Mouse (Mus musculus): ENCODE measurements at regions not wholly inside any gene's neighbourhood (a gene's known extent, or its start where the extent isn't known, plus 50 kb on each side); places are given as distances from the start of the nearest gene placed in this dataset.

DNA sequence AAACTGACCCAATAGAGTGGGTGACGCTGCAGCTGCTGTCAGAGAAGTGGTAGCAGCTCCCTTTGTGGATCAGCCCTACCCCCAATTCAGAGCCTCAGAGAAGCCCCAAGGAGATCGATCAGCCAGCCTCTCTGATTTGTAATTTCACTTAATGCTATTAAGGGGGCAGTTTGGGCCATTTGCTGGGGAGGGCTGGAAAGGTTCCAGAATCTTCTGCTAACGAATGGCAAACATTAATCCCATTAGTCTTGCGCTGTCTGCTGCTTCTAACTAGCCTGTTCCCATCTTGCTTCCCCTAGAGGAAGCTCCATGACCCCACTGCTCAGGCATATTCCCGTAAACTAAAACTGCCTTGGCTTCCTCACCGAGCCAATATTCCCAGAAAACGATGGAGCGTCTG, 59.9 kb upstream of the Lrrn2 start:
- no peak for DNase-seq (ENCODE audit: low spot score)

DNA sequence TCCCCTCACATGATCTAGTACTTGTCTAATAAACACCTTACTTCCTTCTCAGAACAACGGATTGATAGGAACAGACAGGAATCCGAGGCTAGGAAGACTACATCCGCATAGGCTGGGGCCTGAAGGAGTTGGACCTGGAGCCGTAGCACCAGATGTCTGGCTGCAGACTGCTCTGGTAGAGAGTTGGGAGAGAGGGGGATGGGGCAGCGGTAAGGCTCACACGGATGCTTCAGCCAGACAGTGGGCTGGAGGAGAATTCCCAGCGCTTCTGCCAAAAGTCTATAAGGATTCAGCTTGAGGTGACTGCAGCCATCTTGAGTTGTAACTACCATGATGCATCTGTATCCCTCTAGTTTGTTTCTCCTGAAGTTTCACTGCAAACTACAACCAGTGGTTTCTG, 61.8 kb upstream of the Lrrn2 start:
- no peak for DNase-seq (ENCODE audit: low spot score)

DNA sequence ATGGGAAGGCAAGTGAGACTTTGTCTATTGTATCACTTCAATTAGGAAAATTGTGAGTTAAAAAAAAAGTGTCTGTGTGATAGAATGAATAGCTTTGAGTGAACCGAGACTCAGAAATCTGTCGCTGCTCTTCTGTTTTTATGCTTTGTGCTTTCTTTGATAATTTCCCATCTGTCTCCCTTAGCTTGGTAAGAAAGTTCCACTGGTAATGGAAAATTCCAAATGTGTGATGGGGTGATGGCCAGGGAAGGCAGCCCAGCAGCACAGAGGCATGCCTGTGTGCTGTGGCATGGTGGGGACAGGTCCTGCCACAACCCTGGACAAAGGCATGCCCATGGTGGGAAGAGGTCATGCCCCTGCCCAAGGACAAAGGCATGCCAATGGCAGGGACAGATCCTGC, 62.7 kb upstream of the Lrrn2 start:
- no peak for DNase-seq (ENCODE audit: low spot score)

DNA sequence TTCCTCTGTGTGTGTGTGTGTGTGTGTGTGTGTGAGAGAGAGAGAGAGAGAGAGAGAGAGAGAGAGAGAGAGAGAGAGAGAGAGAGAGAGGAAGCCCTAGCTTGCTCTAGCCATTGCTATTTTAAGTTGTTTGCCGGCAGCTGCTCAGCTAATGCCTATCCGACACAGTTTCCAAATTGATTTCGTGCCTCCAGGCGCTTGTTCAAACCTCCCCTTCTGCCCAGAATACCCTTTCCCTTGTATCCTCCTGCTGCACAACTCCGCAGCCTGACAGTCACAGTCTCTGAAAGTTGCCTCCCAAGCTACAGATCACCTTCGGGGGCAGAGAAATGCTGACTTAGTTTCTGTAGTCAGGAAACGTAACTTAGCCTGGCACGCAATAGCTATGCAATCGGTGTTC, 63.9 kb upstream of the Nfasc start:
- no peak for DNase-seq (ENCODE audit: low spot score)

DNA sequence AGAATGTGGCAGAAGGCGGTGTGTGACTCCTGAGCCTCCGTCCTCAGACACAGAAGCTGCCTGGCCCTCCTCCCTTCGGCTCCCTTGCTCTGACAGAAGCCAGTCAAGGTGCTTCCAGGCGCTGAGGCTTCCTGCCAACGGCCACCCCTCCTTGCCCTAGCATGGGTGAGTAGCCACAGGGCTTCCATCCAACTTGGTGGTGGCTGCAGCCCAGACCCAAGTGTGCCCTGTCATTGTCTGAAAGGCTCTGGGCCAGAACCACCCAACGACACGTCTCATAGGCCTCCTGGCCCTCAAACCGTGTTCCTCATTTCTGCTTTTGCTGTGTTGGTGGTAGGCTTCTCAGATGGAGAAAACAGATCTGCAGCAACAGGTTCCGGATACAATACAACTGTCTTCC, 62.2 kb upstream of the Nfasc start:
- DNase-seq (ENCODE audit: low spot score) = no peak

DNA sequence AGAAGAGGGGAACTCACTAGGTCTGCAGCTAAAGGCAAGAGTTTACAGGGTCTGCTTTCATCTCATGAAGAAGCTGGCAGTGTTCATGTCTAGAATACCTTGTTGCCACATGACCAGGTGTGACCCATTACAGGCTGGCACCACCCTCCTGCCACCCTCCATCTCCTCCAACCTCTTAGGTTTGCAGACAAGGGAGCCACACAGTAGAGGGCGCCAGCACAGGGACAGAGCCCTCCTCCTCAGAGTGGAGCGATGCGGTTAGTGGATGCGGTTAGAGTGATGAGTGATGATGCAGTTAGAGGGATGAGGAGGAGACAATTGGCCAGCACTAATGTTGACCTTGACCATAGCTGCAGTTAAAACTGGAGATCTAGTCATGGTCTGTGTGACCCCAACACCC, 60.8 kb upstream of the Nfasc start:
- no peak for DNase-seq (ENCODE audit: low spot score)

DNA sequence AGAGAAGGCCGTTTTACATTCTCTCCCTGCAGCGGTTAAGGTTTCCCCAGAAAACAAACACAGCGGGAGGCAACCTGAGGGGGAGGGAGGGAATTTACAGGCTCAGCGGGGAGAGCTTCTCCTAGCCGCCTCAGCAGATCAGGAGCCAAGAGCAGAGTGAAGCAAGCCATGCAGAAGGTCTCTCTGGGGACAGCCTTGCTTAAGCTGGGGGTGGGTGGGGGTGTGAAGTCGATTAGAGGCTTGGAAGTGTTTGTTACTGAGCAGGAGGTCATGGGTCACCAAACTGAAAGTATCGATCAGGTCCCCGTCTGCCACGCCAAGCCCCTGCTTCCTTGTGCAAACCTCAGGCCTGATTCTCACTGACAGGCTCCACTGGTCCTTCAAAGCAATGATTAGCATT, 58.7 kb upstream of the Nfasc start:
- DNase-seq (ENCODE audit: low spot score) = no peak

DNA sequence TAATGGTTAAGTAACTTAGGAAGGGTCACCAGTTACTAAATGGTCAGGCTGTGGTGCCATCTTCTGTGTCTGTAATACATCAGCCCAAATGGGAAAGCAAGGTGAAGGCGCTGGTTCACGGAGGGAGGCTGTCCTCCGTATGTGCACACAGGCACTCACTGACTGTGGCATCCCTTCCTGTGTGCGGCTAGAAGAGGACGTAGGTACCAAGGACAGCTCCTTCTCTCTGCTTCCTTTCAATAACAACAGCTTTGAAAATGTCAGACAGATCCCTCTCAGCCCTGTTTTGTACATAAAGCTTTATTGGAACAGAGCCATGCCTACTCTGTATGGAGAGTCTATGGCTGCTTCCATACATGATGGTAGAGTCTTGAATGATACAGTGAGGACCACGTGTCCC, 57.7 kb upstream of the Nfasc start:
- peak; percentile 21 for DNase-seq (ENCODE audit: low spot score)

DNA sequence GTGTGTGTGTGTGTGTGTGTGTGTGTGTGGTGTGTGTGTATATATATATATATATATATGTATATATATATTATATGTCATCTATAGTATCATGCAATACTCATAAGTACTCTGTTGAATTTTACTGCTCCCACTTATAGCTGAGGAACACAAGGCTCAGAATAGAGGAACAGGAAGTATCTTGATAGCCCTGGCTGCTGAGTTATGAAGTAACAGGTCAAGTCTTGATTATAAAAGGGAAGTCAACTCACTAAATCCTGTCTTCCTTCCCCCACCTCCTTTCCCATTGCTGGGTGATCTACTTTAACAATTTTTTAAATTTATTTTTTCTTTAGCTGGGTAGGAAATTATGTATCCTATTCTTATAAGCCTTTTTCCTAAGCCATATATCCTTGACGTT, 52.9 kb upstream of the Nfasc start:
- DNase-seq (ENCODE audit: low spot score) = no peak
